Comparison of ENCODE assay signal across 8 mouse cellular contexts in genomic region chr13:117024916-117025225, GRCm38 (mm10). TPM values are rescaled to one million over a fixed set of nuclear protein-coding genes. Genes with fewer than 3 reads are reported as not detected.
A peak's percentile ranks its signal among the peaks of the same experiment; 100 is the strongest.
DNase-seq lines count a peak whose midpoint lies in the region; ATAC-seq and TF ChIP-seq lines count a peak whose summit lies in the region.

No protein-coding gene starts in this region.

- no peak for TF ChIP-seq CTCF in thymus, adult 2 months (IDR thresholded peaks at IDR 0.05; ENCODE audit: borderline replicate concordance, control insufficient read depth, extremely low read depth, insufficient read depth, low read length, poor library complexity)

- WGBS in thymus, adult 2 months = under 1% methylated on average over 18 of the region's 18 CpGs
- 0% methylated on average over 18 of the region's 18 CpGs for WGBS in hindbrain, embryonic 10.5 days
- under 1% methylated on average over 18 of the region's 18 CpGs for WGBS in midbrain, embryonic 10.5 days

- no peaks in the 10 kb centered on the region for H3K4me1 ChIP-seq in erythroblast, embryonic 14.5 days (ENCODE audit: control insufficient read depth)
- H3K4me1 ChIP-seq in thymus, adult 2 months (replicated peaks; ENCODE audit: control insufficient read depth, insufficient read depth, low read length) = peaks cover 6% of the 10 kb centered on the region
- peaks cover 18% of the 10 kb centered on the region for H3K4me1 ChIP-seq in hindbrain, embryonic 10.5 days (replicated peaks)
- H3K4me1 ChIP-seq in midbrain, embryonic 10.5 days = peaks cover 33% of the 10 kb centered on the region

- H3K36me3 ChIP-seq in erythroblast, embryonic 14.5 days (ENCODE audit: control insufficient read depth) = no peaks in the 10 kb centered on the region
- no peaks in the 10 kb centered on the region for H3K36me3 ChIP-seq in thymus, adult 2 months (ENCODE audit: control insufficient read depth, insufficient read depth, low read length)
- H3K36me3 ChIP-seq in hindbrain, embryonic 10.5 days = no peaks in the 10 kb centered on the region
- no peaks in the 10 kb centered on the region for H3K36me3 ChIP-seq in midbrain, embryonic 10.5 days

- TF ChIP-seq POLR2A in thymus, adult 2 months (IDR thresholded peaks at IDR 0.05; ENCODE audit: control insufficient read depth, extremely low read depth, insufficient read depth, low read length, poor library complexity) = no peak

- peak overlapping the region; percentile 41 for H3K4me3 ChIP-seq in erythroblast, embryonic 14.5 days (replicated peaks)
- H3K4me3 ChIP-seq in thymus, adult 2 months (ENCODE audit: control insufficient read depth, insufficient read depth, low read length) = peak overlapping the region; percentile 69
- H3K4me3 ChIP-seq in hindbrain, embryonic 10.5 days = peak overlapping the region; percentile 81
- peak overlapping the region; percentile 84 for H3K4me3 ChIP-seq in midbrain, embryonic 10.5 days

- ATAC-seq in erythroblast, adult 5-6 weeks (replicated peaks; ENCODE audit: low FRiP score, poor library complexity, severe bottlenecking) = no peak

- H3K27ac ChIP-seq in thymus, adult 2 months (ENCODE audit: control insufficient read depth, insufficient read depth, low read length) = peak overlapping the region; percentile 88
- peak overlapping the region; percentile 97 for H3K27ac ChIP-seq in hindbrain, embryonic 10.5 days
- peak overlapping the region; percentile 97 for H3K27ac ChIP-seq in midbrain, embryonic 10.5 days (replicated peaks)

- DNase-seq in thymus, adult 2 months = no peak
- DNase-seq in thymus, postnatal 25 days = no peak
- DNase-seq in hindbrain, embryonic 10.5 days (ENCODE audit: low spot score) = peak; percentile 61
- DNase-seq in midbrain, embryonic 10.5 days (ENCODE audit: low spot score) = no peak
- no peak for DNase-seq in adrenal gland, postnatal 14 days
- no peak for DNase-seq in MN1 (ENCODE audit: low spot score)

- H3K9me3 ChIP-seq in erythroblast, embryonic 14.5 days (ENCODE audit: control insufficient read depth, low read length) = no peaks in the 10 kb centered on the region
- H3K9me3 ChIP-seq in hindbrain, embryonic 10.5 days = no peaks in the 10 kb centered on the region
- H3K9me3 ChIP-seq in midbrain, embryonic 10.5 days (replicated peaks) = no peaks in the 10 kb centered on the region

- peaks cover 51% of the 10 kb centered on the region for H3K27me3 ChIP-seq in erythroblast, embryonic 14.5 days (ENCODE audit: control insufficient read depth)
- H3K27me3 ChIP-seq in thymus, adult 2 months (ENCODE audit: control insufficient read depth, insufficient read depth, low read length) = peaks cover 3% of the 10 kb centered on the region; the same call in 1 of the 2 replicates
- H3K27me3 ChIP-seq in hindbrain, embryonic 10.5 days (ENCODE audit: insufficient read depth, poor library complexity, severe bottlenecking) = peaks cover 19% of the 10 kb centered on the region
- H3K27me3 ChIP-seq in midbrain, embryonic 10.5 days (ENCODE audit: low read depth, poor library complexity, severe bottlenecking) = peaks cover 25% of the 10 kb centered on the region

RNA-seq across cellular contexts. Expression of gene Parp8, which starts 0.5 kb away (rescaled TPM):
- 0.02 TPM in 1 of 2 replicates, not detected in the other for polyA plus RNA-seq in erythroblast, embryonic 14.5 days (2012)
- total RNA-seq in erythroblast, adult 5-6 weeks (2015; ENCODE audit: low replicate concordance) = 15.7 and 16.9 TPM in 2 replicates
- 14.5 and 14.7 TPM in 2 replicates for total RNA-seq in erythroblast, adult 5-6 weeks (2017; ENCODE audit: low replicate concordance)
- 14.4 and 17.4 TPM in 2 replicates for polyA plus RNA-seq in thymus, adult 2 months (2012; rRNA removed)
- polyA plus RNA-seq in hindbrain, embryonic 10.5 days (2016; fragmentation: Nextera tagmentation; extraction: Ambion mirVana) = 10.7 and 13.7 TPM in 2 replicates
- 9.4 and 9.8 TPM in 2 replicates for polyA plus RNA-seq in midbrain, embryonic 10.5 days (2016; fragmentation: Nextera tagmentation; extraction: Ambion mirVana)
- 9.2 and 12.2 TPM in 2 replicates for total RNA-seq in adrenal gland, postnatal 14 days (2021)

Comparison
In these comparisons a context has a peak if more than half of its experiments do, and no peak if none do; other contexts are left out.
1. RNA of gene Parp8, which starts 0.5 kb away (polyA plus RNA-seq): 14.4 to 17.4 TPM in thymus, adult 2 months, 10.7 to 13.7 TPM in hindbrain, embryonic 10.5 days and 9.4 to 9.8 TPM in midbrain, embryonic 10.5 days; 0.02 TPM in erythroblast, embryonic 14.5 days; every median in the first group is over 10 times any median in the second.
2. Peak in every context shown above with its lines, with median percentiles within 50 percentile points of each other: H3K4me3 ChIP-seq and H3K27ac ChIP-seq.